In genomic region chr8:63921257-63921960, GRCm38 (mm10) we compare ENCODE assay signal across 24 mouse cellular contexts. TPM values are rescaled to one million over a fixed set of nuclear protein-coding genes. Genes with fewer than 3 reads are reported as not detected.
"Had no signal": no experiment of that assay in that cellular context is flagged by ENCODE, and none has a peak within 500 bp of the region (broad histone marks: within the 10 kb centered on the region; RNA-seq: fewer than 3 reads in every experiment).

No protein-coding gene starts in this region.

- ATAC-seq: midbrain, embryonic 16.5 days had no signal

- DNase-seq: lung, adult 18-20 months; lung, embryonic 14.5 days; lung, postnatal 10 days; lung, postnatal 4 days; midbrain, embryonic 14.5 days; retina, postnatal 1 day; right cerebral cortex, adult 18-20 months; right cerebral cortex, postnatal 14 days; thymus, adult 2 months; thymus, postnatal 25 days; thymus, postnatal 4 days had no signal

- H3K9me3 ChIP-seq: midbrain, embryonic 10.5 days; midbrain, embryonic 12.5 days; neural tube, embryonic 13.5 days; neural tube, embryonic 15.5 days; stomach, embryonic 15.5 days had no signal

- H3K4me1 ChIP-seq: midbrain, embryonic 12.5 days; neural tube, embryonic 13.5 days; neural tube, embryonic 15.5 days; stomach, embryonic 15.5 days had no signal

- H3K4me3 ChIP-seq: midbrain, embryonic 10.5 days; midbrain, embryonic 12.5 days; myocyte; neural tube, embryonic 13.5 days; neural tube, embryonic 15.5 days; stomach, embryonic 15.5 days had no signal

- H3K27ac ChIP-seq: midbrain, embryonic 10.5 days; midbrain, embryonic 12.5 days; neural tube, embryonic 13.5 days; neural tube, embryonic 15.5 days; stomach, embryonic 15.5 days; stomach, postnatal 0 days had no signal

- H3K9ac ChIP-seq: lung, embryonic 14.5 days; midbrain, embryonic 12.5 days; neural tube, embryonic 13.5 days; neural tube, embryonic 15.5 days; stomach, embryonic 15.5 days had no signal

- H3K4me2 ChIP-seq: lung, embryonic 14.5 days; midbrain, embryonic 12.5 days; neural tube, embryonic 13.5 days; neural tube, embryonic 15.5 days; stomach, embryonic 15.5 days had no signal

- H3K27me3 ChIP-seq: midbrain, embryonic 12.5 days; neural tube, embryonic 13.5 days; neural tube, embryonic 15.5 days; stomach, embryonic 15.5 days had no signal

- H3K36me3 ChIP-seq: midbrain, embryonic 10.5 days; midbrain, embryonic 12.5 days; neural tube, embryonic 13.5 days; neural tube, embryonic 15.5 days; stomach, embryonic 15.5 days had no signal

RNA-seq across cellular contexts. Expression of gene Sgo2b, which starts 30.6 kb away (rescaled TPM):
- polyA plus RNA-seq: lung, embryonic 14.5 days; lung, embryonic 16.5 days; midbrain, embryonic 10.5 days; midbrain, embryonic 12.5 days; midbrain, embryonic 14.5 days; midbrain, embryonic 16.5 days; myocyte; neural tube, embryonic 11.5 days; neural tube, embryonic 13.5 days; neural tube, embryonic 15.5 days; spleen, adult 2 months; stomach, embryonic 15.5 days; stomach, postnatal 0 days; testis, adult 2 months; thymus, adult 2 months; urinary bladder, adult 2 months had no signal
